Mouse (Mus musculus): ENCODE results near the gene Dok4. TPM values are rescaled to one million over a fixed set of nuclear protein-coding genes. Genes with fewer than 3 reads are reported as not detected.

The Dok4 gene
- total RNA-seq, 2 experiments from 2014 or later: 0.62 TPM; not detected in 1

GRCm38 (mm10) chr8:94888383-94889036 lies 12.4 kb upstream of the Dok4 start:
- ATAC-seq (replicated peaks; ENCODE audit: poor library complexity, severe bottlenecking): peak; percentile 67

- ATAC-seq (replicated peaks; ENCODE audit: poor library complexity, severe bottlenecking): no peak
Measured at GRCm38 (mm10) chr8:94880742-94881141, 4.6 kb upstream of the Dok4 start.

DNA sequence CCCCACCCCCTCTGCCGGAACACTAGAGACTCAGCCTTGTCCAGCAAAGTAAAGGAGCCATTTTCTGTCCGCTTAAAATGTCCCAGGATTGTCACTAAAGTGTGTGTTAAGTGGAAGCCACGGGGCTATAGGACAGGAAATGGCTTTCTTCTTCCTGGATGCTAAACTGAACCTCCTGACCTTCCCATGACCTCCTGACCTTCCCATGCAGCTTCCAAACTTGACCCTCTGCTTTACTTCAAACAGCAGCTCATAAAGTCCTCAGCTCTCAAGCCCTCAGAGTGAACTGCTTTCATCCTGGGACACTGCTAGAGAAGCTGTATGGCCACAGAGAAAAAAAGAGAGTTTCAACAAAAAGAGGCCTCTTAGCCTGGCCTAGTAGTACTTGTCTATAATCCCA lies 690 bp upstream of the Dok4 start:
- no peak for ATAC-seq (replicated peaks; ENCODE audit: poor library complexity, severe bottlenecking)

DNA sequence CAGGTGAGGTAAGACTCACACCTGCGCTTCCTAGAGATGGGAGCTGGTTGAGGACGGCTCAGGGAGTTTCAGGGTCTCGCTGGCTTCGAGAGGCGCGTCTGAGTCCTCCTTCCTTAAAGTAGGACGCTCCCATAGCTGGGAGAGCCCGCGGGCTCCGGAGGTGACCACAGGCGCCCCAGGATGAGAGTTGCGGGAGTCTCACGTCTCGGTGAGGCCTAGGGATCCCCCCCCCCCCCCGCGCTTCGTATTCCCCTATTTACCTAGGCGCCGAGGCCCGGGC lies 319 bp downstream of the Dok4 start:
- ATAC-seq (replicated peaks; ENCODE audit: poor library complexity, severe bottlenecking): peak; percentile 2; the same call in 1 of the 2 replicates

DNA sequence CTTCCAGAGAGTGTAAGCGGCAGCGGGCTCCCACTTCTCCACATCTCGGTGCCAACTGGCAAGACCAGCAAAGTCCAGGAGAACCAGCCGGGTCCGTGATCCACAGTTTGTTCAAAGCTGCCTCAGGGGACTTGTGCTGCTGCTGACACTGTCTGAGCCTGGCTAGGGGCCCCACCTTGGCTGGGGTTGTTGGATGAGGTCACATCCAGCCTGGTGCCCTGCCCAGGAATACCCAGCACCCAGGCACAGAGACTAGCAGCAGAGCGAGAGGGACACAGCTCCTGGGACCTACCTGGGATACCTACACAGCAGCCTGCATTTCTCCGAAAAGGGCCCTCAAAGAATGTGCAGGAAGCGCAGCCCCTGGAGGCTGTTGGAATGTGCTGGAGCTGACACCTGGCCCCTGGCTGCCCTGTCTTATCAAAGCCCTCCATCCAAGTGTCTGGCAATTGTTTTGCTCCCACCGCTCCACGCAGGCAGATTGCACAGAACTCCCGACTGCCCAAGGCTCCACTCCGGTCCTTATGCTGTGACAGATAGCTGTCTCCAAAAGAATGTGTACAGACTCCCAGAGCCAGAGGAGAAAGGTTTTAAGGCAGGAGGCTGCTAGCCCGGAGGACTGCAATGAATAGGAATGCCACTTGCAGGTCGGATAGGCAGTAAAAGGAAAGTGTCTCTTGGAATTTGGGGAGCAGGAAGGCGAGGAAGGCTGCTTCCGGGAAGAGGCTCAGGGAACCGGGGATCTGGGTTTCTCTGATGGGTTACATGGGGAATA lies 847 bp downstream of the Dok4 start:
- ATAC-seq (replicated peaks; ENCODE audit: poor library complexity, severe bottlenecking): no peak

DNA sequence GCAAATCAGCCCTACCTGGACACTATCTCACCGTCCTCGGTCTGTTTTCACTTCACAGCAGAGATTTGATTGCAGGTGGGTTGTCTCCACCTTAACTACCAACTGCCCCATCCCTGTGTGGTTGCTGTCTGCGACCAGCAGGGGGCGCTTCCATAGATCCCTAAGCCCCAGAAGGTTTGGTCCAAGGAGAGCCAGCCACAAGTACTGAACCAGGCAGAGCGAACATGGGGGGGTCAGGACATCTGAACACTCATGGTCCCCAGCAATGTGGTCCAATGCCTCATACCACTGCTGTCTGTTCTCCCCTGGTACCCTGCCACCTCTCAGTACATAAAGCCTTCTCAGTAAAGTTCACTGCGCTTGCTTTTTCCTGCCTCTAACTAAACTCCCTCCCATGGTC lies 1.8 kb downstream of the Dok4 start:
- ATAC-seq (replicated peaks; ENCODE audit: poor library complexity, severe bottlenecking): peak; percentile 42

DNA sequence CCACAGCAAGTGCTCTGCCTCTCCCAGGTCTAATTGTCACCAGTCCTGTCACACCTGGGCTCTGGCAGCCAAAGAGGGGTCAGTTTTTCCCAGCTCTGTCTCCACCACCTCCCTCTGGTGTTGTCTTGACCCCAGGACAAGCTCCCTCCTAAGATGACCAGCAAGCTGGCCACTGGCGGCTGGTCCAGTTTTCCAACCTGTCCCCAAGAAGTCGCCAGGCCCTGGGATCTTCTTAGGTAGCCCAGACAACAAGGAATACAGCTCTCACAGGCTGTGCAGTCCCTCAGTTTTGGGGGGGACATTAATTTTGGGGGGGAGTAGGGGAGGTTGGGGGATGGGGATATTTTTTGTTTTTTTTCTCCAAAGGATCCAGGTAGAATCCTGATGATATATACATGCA lies 3.6 kb downstream of the Dok4 start:
- ATAC-seq (replicated peaks; ENCODE audit: poor library complexity, severe bottlenecking): no peak

GRCm38 (mm10) chr8:94872156-94872555 lies 4.0 kb downstream of the Dok4 start:
- no peak for ATAC-seq (replicated peaks; ENCODE audit: poor library complexity, severe bottlenecking)

- ATAC-seq (replicated peaks; ENCODE audit: poor library complexity, severe bottlenecking): peak; percentile 16
Measured at GRCm38 (mm10) chr8:94871108-94871894, 4.8 kb downstream of the Dok4 start.

GRCm38 (mm10) chr8:94870474-94871107 lies 5.5 kb downstream of the Dok4 start:
- ATAC-seq (replicated peaks; ENCODE audit: poor library complexity, severe bottlenecking): peak; percentile 55

DNA sequence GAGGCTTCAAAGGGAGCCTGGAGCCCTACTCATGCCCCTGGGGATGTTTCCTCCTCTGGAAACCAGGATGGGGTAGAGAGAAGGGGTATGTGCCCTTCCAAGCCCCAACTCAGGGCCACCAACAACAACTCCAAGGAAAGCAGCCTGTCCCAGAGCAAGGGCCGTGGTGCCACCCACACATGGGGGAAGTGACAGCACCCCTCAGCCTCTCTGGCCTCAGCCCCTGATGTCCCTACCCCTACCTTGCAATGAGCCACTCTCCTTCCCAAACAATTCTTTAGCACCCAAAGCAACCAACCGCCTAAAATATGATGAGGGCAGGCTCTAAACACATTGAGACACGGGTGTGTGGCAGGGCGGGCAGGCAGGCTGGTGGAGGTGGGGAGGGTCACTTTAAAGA lies 6.1 kb downstream of the Dok4 start:
- ATAC-seq (replicated peaks; ENCODE audit: poor library complexity, severe bottlenecking): no peak

GRCm38 (mm10) chr8:94869146-94869545 lies 7.0 kb downstream of the Dok4 start:
- no peak for ATAC-seq (replicated peaks; ENCODE audit: poor library complexity, severe bottlenecking)

DNA sequence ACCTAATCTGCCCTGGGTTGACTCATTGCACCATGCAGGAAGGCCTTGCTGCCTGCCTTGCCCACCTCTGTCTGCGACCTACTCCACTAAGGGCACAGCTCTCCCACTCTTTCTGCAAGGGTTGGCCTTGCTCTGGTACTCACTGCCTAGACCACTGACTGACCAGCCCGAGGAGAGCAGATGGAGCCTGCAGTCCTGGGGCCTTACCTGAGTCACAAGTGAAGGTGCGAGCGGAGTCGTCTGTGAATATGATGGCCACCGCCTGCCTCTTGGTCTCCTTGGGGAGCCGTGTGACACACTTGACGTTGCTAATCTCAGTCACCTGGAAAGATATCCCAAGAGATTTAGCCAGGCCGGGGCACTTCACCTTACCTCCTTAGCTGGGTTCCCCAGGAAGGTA lies 9.2 kb downstream of the Dok4 start:
- ATAC-seq (replicated peaks; ENCODE audit: poor library complexity, severe bottlenecking): no peak

DNA sequence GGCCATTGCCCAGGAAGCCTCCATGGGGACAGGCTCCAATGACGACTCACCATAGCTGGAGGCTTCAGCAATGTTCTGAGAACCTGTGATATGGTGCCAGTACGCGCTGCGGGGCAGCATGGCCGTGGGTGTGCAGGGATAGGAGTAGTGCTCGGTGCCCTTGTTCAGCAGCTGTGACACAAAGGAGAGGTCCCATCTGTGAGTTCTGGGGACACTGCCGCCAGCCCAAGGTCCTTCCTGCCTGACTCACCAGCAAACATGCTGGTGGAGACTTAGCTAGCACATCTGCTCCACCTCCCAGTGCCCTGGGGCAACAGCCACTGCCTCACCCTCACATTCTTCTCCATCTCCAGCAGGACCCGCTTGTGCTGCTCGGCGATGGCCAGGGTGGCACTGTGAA lies 10.8 kb downstream of the Dok4 start:
- no peak for ATAC-seq (replicated peaks; ENCODE audit: poor library complexity, severe bottlenecking)

DNA sequence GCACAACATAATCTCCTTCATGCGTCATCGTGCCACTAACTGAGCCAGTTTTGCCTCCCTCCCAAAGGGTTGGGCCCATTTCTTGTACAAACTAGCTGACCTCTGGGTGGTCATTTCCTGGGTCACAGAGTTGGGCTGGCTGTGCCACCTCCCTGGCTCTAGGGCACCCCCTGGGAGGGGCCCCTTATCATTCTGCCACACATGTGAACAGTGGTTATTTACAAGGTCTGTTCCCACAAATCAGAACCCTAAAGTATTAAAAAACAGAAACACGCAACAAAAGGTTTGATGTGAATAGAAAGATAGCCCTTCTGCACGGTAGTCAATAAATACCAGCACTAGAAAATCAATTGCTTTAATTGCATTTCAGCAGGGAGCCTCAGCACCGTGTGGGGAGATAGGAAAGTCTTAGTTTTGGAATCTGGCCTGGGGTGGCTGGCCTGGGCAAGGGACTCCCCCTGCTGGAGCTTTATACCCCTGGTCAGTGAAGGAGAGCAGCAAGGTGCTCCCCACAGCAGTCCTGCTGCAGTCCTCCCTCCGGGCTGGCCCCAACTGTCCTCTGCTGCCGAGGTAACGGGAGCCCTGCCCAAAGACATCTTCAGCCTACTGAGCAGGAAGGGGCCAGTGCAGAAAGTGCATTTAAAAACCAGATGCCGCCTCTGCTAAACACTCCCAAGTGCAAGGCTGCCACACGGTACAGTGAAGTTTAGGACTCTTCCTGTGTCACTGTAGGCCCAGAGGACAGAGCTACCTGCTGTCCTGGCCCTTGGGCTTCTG lies 12.0 kb downstream of the Dok4 start:
- ATAC-seq (replicated peaks; ENCODE audit: poor library complexity, severe bottlenecking): no peak

DNA sequence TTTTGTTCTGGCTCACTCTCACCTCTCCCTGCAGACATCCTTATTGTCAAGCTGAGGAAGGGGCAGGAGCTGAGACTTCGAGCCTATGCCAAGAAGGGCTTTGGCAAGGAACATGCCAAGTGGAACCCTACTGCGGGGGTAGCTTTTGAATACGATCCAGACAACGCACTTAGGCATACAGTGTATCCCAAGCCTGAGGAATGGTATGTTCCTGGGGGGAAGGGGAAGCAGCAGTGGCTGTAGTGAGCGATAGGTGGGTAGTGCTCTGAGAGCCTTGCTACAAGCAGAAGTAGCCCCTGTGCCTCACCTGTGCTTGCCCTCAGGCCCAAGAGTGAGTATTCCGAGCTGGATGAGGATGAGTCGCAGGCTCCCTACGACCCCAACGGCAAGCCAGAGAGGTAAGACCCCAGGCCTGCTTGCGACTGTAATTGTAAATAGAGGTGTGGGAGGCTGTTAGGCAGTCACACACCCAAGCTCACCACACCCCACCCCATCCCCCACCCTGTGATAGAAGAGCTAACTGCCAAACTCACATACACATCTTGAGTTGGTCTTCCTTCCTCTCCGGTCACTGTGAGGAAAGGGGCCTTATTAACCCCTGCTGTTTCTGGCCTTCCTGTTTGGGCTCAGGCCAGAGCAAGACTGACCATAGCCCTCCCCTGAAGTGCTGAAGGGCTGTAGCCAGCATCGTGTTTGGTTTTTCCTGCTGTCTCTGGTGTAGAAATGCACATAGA lies 13.5 kb downstream of the Dok4 start:
- ATAC-seq (replicated peaks; ENCODE audit: poor library complexity, severe bottlenecking): no peak

DNA sequence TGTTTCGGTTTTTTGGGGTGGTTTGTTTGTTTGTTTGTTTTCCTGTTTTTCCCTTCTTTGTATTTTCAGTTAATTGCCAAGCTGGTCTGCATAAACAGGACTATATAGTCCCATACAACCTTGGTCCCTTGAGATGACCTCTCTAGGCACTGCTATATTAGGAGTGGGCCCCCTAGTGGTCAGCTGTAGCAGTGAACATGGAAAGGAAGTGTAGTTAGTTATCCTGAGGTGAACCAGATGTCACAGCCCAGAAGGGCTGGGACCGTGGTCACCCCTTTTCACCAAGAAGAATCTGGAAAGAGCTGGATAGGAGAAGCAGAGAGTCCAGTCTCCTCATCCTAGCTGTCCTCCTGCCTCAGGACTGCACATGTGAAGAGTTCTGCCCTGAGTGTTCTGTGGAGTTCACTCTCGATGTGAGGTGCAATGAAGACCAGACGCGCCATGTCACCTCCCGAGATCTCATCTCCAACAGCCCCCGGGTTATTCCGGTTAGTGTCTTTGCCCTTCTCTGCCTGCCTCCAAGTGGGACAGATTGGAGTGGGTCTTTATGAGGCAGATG lies 14.7 kb downstream of the Dok4 start:
- peak; percentile 55 for ATAC-seq (replicated peaks; ENCODE audit: poor library complexity, severe bottlenecking)

GRCm38 (mm10) chr8:94857346-94858173 lies 18.6 kb downstream of the Dok4 start, which contains the start of gene Polr2c:
Gene Polr2c, plus strand, starts transcription at chr8:94857450.
- ATAC-seq (replicated peaks; ENCODE audit: poor library complexity, severe bottlenecking): peak; percentile 86

Data from granulocyte monocyte progenitor cell, adult 5-6 weeks (primary cell).